Mouse (Mus musculus) midbrain, embryonic 16.5 days (tissue): ENCODE measurements around the gene Ccdc13. TPM values are rescaled to one million over a fixed set of nuclear protein-coding genes. Genes with fewer than 3 reads are reported as not detected.

Experiments
- ATAC-seq: fragments of 200-750 bp; cut with Nextera tagmentation; 2 replicates; pipeline ENCODE4 v1.8.0; 2017; ENCODE audit warnings: moderate TSS enrichment
- H3K27ac ChIP-seq: fragments of 300-500 bp; sonication (generic); 2 replicates; pipeline ENCODE4 v1.5.1; 2014; ENCODE audit warnings: mild to moderate bottlenecking, low read length, mixed read lengths
- H3K27me3 ChIP-seq: fragments of 300-500 bp; sonication (generic); 2 replicates; pipeline ENCODE4 v1.6.1; 2014; ENCODE audit warnings: low read depth, low read length, mixed read lengths; ENCODE audit not compliant: control insufficient read depth, insufficient read depth
- H3K36me3 ChIP-seq: fragments of 300-500 bp; sonication (generic); 2 replicates; pipeline ENCODE4 v1.6.1; 2014; ENCODE audit warnings: mild to moderate bottlenecking, low read length, moderate library complexity, mixed read lengths; ENCODE audit not compliant: control insufficient read depth, insufficient read depth
- H3K4me1 ChIP-seq: fragments of 300-500 bp; sonication (generic); 2 replicates; pipeline ENCODE4 v1.6.1; 2014; ENCODE audit warnings: mild to moderate bottlenecking, low read length, mixed read lengths; ENCODE audit not compliant: control insufficient read depth, insufficient read depth
- H3K4me2 ChIP-seq: fragments of 300-500 bp; sonication (generic); 2 replicates; pipeline ENCODE4 v1.6.1; 2014; ENCODE audit warnings: mild to moderate bottlenecking, low read length, mixed read lengths
- H3K4me3 ChIP-seq: fragments of 300-500 bp; sonication (generic); 2 replicates; pipeline ENCODE4 v1.5.1; 2014; ENCODE audit warnings: low read depth, mild to moderate bottlenecking, low read length, moderate library complexity, mixed read lengths
- H3K9ac ChIP-seq: fragments of 300-500 bp; sonication (generic); 2 replicates; pipeline ENCODE4 v1.6.1; 2014; ENCODE audit warnings: low read depth, low read length, mixed read lengths
- H3K9me3 ChIP-seq: fragments of 300-500 bp; sonication (generic); replicated peaks from 2 replicates; pipeline ENCODE4 v1.6.1; 2014; ENCODE audit warnings: mild to moderate bottlenecking, low read length, mixed read lengths; ENCODE audit not compliant: control insufficient read depth, poor library complexity, severe bottlenecking
- WGBS: fragments of 180-500 bp; shearing (Covaris S2); extraction: QIAGEN DNeasy Blood & Tissue Kit; methylation state at CpG from one replicate; pipeline ENCODE4 v1.1.7; 2014; 5-methylcytosine and 5-hydroxymethylcytosine counted together
- polyA plus RNA-seq: library from polyadenylated mRNA; unstranded; fragments of >200 nt; fragmentation: Nextera tagmentation; extraction: Ambion mirVana; gene quantifications from 2 replicates; pipeline ENCODE4 v1.2.1, GENCODE M21; 2015

Gene Ccdc13
- polyA plus RNA-seq, 1 experiment from 2014 or later, result 5.1 TPM

DNA sequence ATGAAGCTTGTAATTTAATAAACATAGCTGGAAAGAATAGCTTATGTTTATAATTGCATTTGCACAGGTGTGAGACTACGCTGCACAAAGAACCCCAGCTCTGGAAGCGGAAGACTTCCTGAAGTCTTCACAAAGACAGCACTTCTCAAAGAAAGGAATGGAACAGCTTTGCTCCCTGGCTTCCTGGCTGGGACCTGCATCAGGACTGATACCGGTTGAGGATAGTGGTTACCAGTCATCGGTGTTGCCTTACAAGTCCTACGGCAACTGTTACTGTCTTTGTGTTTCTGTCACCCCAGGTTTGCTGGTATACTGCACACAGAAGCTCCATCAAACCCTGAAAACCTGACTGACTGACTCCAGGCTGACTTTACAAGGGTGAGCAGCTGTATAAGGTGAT is 30.2 kb upstream of the Ccdc13 start:
- H3K4me2 ChIP-seq, result no peak overlapping the region
- H3K36me3 ChIP-seq, result no peaks in the 10 kb centered on the region
- WGBS, result 94% methylated on average over 5 of the region's 5 CpGs
- no peaks in the 10 kb centered on the region for H3K4me1 ChIP-seq
- H3K9ac ChIP-seq, result no peak overlapping the region
- no peaks in the 10 kb centered on the region for H3K9me3 ChIP-seq
- no peak for ATAC-seq
- no peaks in the 10 kb centered on the region for H3K27me3 ChIP-seq
- H3K27ac ChIP-seq, result no peak overlapping the region
- no peak overlapping the region for H3K4me3 ChIP-seq

GRCm38 (mm10) chr9:121868236-121868635 is 29.0 kb upstream of the Ccdc13 start:
- H3K4me3 ChIP-seq, result no peak overlapping the region
- no peak overlapping the region for H3K27ac ChIP-seq
- no peaks in the 10 kb centered on the region for H3K4me1 ChIP-seq
- H3K4me2 ChIP-seq, result no peak overlapping the region
- no peaks in the 10 kb centered on the region for H3K36me3 ChIP-seq
- H3K9me3 ChIP-seq, result no peaks in the 10 kb centered on the region
- no peak overlapping the region for H3K9ac ChIP-seq
- 90% methylated on average over 6 of the region's 6 CpGs for whole genome bisulfite sequencing
- ATAC-seq, result no peak
- H3K27me3 ChIP-seq, result no peaks in the 10 kb centered on the region

GRCm38 (mm10) chr9:121867632-121868031 is 28.4 kb upstream of the Ccdc13 start:
- no peak overlapping the region for H3K27ac ChIP-seq
- H3K36me3 ChIP-seq, result no peaks in the 10 kb centered on the region
- no peak for ATAC-seq
- no peaks in the 10 kb centered on the region for H3K27me3 ChIP-seq
- no peaks in the 10 kb centered on the region for H3K9me3 ChIP-seq
- H3K9ac ChIP-seq, result no peak overlapping the region
- no peak overlapping the region for H3K4me3 ChIP-seq
- 94% methylated on average over 6 of the region's 6 CpGs for WGBS
- no peak overlapping the region for H3K4me2 ChIP-seq
- no peaks in the 10 kb centered on the region for H3K4me1 ChIP-seq

- ATAC-seq, result no peak
- Histone ChIP-seq H3K9me3 (no peaks in the 10 kb centered on the region), H3K36me3 (no peaks in the 10 kb centered on the region), H3K4me1 (no peaks in the 10 kb centered on the region), H3K27ac (no peak overlapping the region), H3K9ac (no peak overlapping the region), H3K4me2 (no peak overlapping the region), H3K27me3 (no peaks in the 10 kb centered on the region), H3K4me3 (no peak overlapping the region)
- WGBS, result 41% methylated on average over 3 of the region's 3 CpGs
These were observed 26.3 kb upstream of the Ccdc13 start for GRCm38 (mm10) chr9:121865425-121866008.

DNA sequence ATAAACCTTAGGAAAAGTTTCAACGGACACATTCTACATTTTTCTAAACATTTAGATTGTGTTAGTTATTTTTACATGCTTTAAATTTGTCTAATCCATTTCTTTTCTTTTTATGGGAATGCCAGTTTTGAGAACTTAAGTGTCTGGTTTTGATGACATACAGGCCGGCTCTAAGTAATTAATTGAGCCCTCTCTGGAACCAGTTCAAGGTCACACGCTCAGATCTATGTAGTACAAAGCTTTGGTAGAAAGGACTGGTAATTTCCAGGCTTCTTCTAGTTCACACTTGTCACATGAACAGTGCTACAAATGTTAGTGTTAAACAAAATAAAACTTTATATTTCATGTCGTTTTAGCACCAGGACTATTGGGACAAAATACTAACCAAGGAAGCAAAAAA is 25.6 kb upstream of the Ccdc13 start:
- 76% methylated on average over 4 of the region's 4 CpGs for WGBS
- Histone ChIP-seq H3K9ac (no peak overlapping the region), H3K27ac (no peak overlapping the region), H3K9me3 (no peaks in the 10 kb centered on the region), H3K36me3 (no peaks in the 10 kb centered on the region), H3K4me1 (no peaks in the 10 kb centered on the region), H3K4me2 (no peak overlapping the region), H3K27me3 (no peaks in the 10 kb centered on the region), H3K4me3 (no peak overlapping the region)
- ATAC-seq, result no peak

GRCm38 (mm10) chr9:121860921-121861320 is 21.7 kb upstream of the Ccdc13 start:
- H3K36me3 ChIP-seq, result no peaks in the 10 kb centered on the region
- no peak overlapping the region for H3K4me3 ChIP-seq
- H3K4me1 ChIP-seq, result peaks cover 5% of the 10 kb centered on the region
- H3K27me3 ChIP-seq, result no peaks in the 10 kb centered on the region
- no peaks in the 10 kb centered on the region for H3K9me3 ChIP-seq
- no peak overlapping the region for H3K9ac ChIP-seq
- 91% methylated on average over 2 of the region's 2 CpGs for WGBS
- no peak overlapping the region for H3K4me2 ChIP-seq
- no peak for ATAC-seq
- H3K27ac ChIP-seq, result no peak overlapping the region

DNA sequence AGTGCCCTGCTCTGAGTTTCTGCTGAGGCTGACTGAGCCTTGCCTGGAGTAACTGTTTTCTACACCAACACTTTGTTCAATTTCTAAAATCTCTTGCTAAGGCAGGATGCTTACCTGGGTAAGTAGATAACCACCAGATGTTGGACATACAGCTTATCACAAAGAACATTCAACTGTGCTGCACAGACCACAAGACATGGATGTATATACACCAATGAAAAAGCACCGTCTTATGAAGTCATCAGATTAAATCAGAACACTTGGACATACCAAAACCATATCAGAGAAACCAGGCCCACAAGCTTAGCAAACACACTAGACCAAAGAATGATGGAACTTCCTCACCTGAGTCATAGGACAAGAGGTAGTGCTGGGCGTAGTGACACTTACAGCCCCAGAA is 20.1 kb upstream of the Ccdc13 start:
- Histone ChIP-seq H3K4me1 (peaks cover 8% of the 10 kb centered on the region), H3K9ac (no peak overlapping the region), H3K4me3 (no peak overlapping the region), H3K36me3 (no peaks in the 10 kb centered on the region), H3K4me2 (no peak overlapping the region), H3K27me3 (no peaks in the 10 kb centered on the region), H3K9me3 (no peaks in the 10 kb centered on the region), H3K27ac (no peak overlapping the region)
- ATAC-seq, result no peak
- WGBS, result 96% methylated on average over 2 of the region's 2 CpGs

DNA sequence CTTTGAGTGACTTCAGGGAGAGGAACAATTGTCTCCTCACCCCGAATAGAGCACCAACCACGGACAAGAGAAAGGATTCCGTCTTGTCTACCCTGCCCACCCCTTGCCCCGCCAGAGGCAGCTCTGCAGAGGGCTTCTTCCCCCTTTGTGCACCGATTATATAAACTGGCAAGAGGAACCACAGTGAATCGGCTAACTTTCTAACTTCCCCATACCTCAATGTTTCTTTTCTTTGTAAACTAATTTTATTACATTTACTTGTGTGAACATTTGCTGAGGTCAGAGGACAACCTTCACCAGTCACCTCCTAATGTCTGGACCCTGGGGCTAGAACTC is 18.9 kb upstream of the Ccdc13 start, which contains the start of gene Higd1a:
Higd1a (minus strand) TSS at position 210 of the 336 bp plus-strand sequence.
- no peaks in the 10 kb centered on the region for H3K9me3 ChIP-seq
- no peaks in the 10 kb centered on the region for H3K36me3 ChIP-seq
- peak within 1 kb of the TSS; percentile 85 for H3K9ac ChIP-seq
- H3K4me3 ChIP-seq, result peak within 1 kb of the TSS; percentile 76
- WGBS, result 5% methylated on average over 6 of the region's 6 CpGs
- peak within 1 kb of the TSS; percentile 93 for H3K27ac ChIP-seq
- no peak for ATAC-seq
- H3K4me2 ChIP-seq, result peak within 1 kb of the TSS; percentile 76
- peaks cover 8% of the 10 kb centered on the region for H3K4me1 ChIP-seq
- H3K27me3 ChIP-seq, result no peaks in the 10 kb centered on the region

GRCm38 (mm10) chr9:121857474-121858152 is 18.4 kb upstream of the Ccdc13 start:
- Histone ChIP-seq H3K36me3 (no peaks in the 10 kb centered on the region), H3K4me3 (peak overlapping the region; percentile 76), H3K9ac (peak overlapping the region; percentile 85), H3K27ac (peak overlapping the region; percentile 93), H3K27me3 (no peaks in the 10 kb centered on the region), H3K4me1 (peaks cover 8% of the 10 kb centered on the region), H3K4me2 (peak overlapping the region; percentile 76), H3K9me3 (no peaks in the 10 kb centered on the region)
- WGBS, result 1% methylated on average over 70 of the region's 70 CpGs
- ATAC-seq, result peak; percentile 98
